Mouse (Mus musculus) kidney, adult 9 months (tissue): ENCODE results near the gene Wdr73.

Source experiments
- DNase-seq: peaks from one replicate; pipeline ENCODE4 v3.0.0; 2022

The Wdr73 gene

DNA sequence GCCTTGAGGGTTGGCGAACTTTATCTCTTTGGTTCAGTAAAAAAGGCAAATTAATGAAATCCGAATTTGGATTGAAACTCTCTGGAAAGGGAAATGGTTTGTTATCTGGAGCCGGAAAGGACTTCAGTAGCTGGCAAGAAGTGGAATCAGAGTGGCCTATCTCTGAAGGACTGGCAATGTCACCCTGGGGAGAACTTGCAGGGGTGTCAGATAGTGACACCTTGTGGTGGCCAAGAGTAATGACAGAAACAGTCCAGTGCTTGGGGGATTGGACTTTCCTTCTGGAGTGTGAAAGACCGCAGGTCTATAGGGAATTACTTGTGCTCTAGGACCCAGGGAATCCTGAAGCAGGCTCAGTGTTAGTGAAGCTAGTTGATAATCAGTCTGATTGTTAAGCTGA, 51.4 kb downstream of the Wdr73 start:
- DNase-seq = peak; percentile 65

DNA sequence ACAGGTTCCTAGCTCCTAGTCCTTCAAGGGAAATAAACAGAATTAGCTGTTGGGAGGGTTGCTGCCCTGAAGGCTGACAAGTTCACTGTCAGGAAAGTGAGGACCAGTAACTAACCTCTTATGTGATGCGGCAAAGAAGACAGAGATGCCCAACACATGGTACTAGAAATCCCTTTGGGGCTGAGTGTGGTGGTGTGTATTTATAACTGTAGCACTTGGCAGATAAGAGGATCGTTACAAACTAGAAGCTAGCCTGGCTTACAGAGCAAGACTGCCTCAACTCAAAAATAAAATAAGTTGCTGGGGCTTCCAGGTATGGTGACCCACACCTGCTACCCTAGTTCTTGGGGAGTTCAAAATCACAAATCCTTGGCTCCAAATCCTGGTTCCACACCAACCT, 51.8 kb downstream of the Wdr73 start:
- DNase-seq = no peak

DNA sequence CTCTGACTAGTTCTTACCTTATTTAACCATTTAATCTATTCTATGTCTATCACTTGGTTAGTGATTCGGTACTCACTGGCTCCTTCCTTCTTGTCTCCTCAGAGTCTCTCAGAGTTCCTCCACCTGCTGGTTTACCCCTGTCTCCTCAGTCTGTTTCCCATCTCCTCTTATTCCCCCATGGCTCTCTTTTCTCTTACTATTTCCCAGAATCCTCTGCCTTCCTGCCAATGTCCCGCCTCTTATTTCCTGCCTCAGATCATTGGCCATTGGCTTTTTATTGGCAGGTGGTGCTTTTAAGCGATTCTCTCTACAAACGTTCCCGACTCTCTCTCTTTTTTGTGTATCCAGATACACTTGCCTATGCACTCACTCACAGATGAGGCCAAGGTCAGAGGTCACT, 54.4 kb downstream of the Wdr73 start:
- DNase-seq = no peak

- DNase-seq = no peak
Observed at GRCm38 (mm10) chr7:80846280-80846678, 54.8 kb downstream of the Wdr73 start.

DNA sequence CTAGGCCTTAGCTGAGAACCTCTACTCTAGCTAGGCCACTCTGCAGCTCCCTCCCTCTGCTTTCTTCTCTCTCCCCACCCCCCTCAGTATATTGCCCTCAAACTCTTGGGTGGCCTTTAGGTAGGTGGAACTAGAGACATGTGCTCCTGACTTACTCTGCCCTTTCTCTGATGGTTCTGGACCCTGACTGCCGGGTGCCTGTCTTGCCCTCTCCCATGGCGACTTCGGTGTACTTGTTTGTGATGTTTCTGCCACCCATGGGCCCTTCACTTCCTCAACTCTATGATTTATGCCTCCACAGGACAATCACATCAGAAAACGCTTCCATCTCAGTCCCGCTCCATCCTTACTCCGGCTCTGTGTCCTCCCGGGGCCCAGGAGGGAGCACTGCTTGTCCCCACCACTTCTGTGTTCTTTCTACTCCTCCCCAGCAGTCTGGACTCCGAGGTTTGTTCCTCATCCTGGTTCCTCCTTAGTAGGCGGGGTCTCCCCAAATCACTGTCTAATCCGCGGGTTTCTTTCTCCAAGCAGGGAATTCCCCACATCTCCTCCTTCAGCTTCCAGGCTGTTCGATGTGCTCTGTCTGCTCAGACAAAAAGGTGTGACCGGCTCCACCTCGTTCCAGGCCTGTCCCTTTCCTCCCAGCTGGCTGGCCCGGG, 55.3 kb downstream of the Wdr73 start:
- no peak for DNase-seq

DNA sequence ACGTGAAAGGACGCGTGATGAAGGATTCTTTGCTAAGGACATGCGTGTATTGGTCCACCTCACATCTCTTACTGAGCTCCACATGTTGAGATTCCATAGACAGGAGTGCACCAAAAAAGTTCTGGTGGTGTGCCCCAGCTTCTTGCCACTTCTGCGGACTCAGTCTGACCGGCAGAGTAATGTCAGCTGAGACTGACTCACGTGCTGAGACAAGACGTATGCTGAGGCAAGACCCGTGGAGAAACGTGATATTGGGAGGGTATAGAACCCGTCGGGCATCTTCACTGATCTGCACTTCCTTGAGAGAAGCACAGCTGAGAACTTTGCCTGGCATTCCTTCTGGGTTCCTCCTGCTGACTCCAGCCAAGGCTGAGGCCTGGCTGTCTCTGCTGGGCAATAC, 56.4 kb downstream of the Wdr73 start:
- no peak for DNase-seq

DNA sequence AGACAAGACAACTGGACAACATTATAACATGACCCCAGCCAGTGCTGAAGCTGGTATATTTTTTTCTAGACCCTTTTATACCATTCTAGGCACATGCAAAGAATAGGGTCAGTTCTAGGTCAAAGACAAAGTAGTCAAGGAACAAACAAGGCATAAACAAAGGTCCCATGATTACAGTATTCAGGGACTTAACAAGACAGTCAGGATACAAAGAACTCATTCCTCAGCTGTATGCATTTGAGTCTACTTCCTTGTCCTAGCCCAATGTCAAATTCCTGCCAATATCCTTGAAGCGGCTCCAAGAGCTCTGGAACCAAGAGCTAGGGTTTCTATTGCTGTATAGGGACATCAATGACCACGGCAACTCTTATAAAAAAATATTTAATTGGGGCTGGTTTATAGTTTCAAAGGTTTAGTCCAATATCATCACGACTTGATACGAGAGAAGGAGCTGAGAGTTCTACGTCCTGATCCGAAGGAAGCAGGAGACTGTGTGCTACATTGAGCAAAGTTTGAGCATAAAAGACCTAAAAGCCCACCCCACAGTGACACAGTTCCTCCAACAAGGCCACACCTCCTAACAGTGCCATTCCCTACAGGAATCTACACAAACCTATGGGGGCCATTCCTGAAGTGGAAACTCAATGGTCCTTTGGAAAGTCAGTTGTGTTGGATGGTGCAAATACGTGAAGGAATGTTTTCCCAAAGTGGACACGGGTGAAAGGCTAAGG, 57.0 kb downstream of the Wdr73 start:
- DNase-seq = no peak

DNA sequence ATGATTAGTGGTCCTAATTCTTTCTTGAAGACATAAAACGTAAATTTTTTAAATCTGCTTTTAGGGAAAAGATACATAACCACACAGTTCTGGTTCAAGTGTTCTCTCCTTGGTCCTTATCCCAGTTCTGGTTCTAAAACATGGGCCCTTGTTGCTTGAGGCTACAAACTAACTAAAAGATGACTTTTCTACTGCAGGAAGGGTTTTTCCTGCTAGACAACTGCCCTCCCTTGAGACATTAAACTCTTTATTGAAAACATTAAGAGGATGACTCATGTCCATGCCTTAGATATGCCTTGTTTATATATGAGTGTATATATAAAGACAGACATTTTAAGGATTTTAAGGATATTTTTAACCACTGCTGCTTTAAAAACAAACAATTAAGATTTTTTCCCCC, 57.9 kb downstream of the Wdr73 start:
- DNase-seq = no peak

GRCm38 (mm10) chr7:80842132-80842531, 58.9 kb downstream of the Wdr73 start:
- peak; percentile 45 for DNase-seq

GRCm38 (mm10) chr7:80840937-80841336, 60.1 kb downstream of the Wdr73 start:
- no peak for DNase-seq
